Mouse (Mus musculus) stomach, postnatal 0 days (tissue): Measurements from ENCODE around the gene Irf1.

Source experiments
- CTCF ChIP-seq: IDR thresholded peaks from 2 replicates; pipeline ENCODE4 v1.5.1; 2016; ENCODE audit warnings: antibody characterized with exemption, low read depth, mild to moderate bottlenecking, moderate library complexity
- EP300 ChIP-seq: optimal IDR thresholded peaks from 2 replicates; pipeline ENCODE3; 2016; ENCODE audit warnings: antibody characterized with exemption

DNA sequence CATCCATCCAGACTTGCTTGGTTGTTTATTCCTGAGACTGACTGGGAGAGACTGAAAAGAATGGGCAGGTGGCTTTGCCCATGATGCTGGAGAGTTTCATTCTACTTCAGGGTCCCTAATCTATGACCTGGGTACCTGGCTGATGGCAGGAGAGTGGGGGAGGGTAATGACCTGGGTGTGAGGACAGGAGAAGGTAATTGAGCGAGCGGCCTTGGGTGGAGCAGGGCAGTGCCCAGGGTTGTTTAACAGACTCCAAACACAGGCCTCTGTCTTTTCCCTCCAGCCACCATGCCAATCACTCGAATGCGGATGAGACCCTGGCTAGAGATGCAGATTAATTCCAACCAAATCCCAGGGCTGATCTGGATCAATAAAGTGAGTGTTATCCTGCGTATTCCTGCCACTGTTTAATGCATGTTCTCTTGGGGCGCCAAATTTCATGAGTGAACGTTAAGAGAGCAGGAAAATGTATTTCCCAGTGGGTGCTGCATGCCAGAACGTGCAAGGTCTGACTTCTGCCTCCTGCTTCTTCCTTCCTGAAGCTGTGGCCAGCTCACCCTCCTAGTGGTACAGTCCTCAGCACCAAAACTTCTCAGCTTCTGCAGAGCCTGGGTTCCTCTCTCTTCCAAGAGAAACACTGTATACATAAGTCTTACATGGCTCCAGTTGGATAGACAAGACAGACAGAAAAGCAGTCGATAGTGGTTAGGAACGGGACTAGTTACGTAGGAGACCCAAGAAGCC is 1.4 kb downstream of the Irf1 start:
- TF ChIP-seq CTCF: no peak
- no peak for TF ChIP-seq EP300
